Mouse (Mus musculus): ENCODE data around the gene Mybpc2.

GRCm38 (mm10) chr7:44527483-44528398 is 3.3 kb upstream of the Mybpc2 start:
- TF ChIP-seq USF1 (IDR thresholded peaks at IDR 0.05; ENCODE audit: low read depth) (no peak), MAX (IDR thresholded peaks at IDR 0.05; ENCODE audit: low read depth) (no peak), POLR2A (IDR thresholded peaks at IDR 0.05; ENCODE audit: insufficient read length, low read depth) (no peak), MYOG (IDR thresholded peaks at IDR 0.05; ENCODE audit: control insufficient read depth in 1 of 3, insufficient read depth in 1 of 3, insufficient read length in 2 of 3, low read depth in 2 of 3) (no peak), POLR2AphosphoS2 (IDR thresholded peaks at IDR 0.05; ENCODE audit: insufficient read length, low read depth) (no peak), E2F4 (IDR thresholded peaks at IDR 0.05; ENCODE audit: insufficient read depth) (no peak), MYOD1 (IDR thresholded peaks at IDR 0.05; ENCODE audit: control insufficient read depth in 1 of 3, insufficient read length in 2 of 3, low read depth in 2 of 3) (no peak), TCF12 (IDR thresholded peaks at IDR 0.05; ENCODE audit: insufficient read depth, poor library complexity, severe bottlenecking) (no peak), SRF (IDR thresholded peaks at IDR 0.05; ENCODE audit: control insufficient read depth, insufficient read length, low read depth) (no peak), TCF3 (IDR thresholded peaks at IDR 0.05; ENCODE audit: insufficient read length, low read depth) (no peak), CEBPB (IDR thresholded peaks at IDR 0.05; ENCODE audit: insufficient read depth, poor library complexity, severe bottlenecking) (no peak)
